Mouse (Mus musculus) embryo, embryonic 10 days (tissue): ENCODE results near the gene Tyrp1.

Experiments used
- DNase-seq: peaks from one replicate; pipeline ENCODE4 v3.0.0-alpha.2; 2015; ENCODE audit warnings: low spot score

The Tyrp1 gene

DNA sequence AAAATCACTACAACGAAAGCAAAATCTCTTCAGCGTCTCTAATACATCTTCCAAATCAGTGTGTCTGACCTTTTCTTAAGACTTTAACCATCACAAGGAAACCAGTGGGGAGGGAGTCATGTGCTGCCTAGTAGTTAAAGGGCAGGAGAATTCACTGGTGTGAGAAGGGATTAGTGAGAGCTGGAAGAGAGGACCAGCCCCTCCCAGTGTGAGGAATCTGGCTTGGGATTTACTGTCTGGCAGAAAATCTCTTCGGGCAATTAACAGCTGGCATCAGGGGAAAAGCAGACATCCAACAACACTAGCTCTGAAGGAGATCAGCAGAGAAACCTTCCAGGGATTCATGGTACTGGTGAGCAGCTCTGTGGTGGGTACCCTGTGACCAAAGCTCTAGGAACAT lies at the start of gene Tyrp1:
Gene Tyrp1 (plus strand): TSS at position 74 of the 400 bp plus-strand sequence.
- no peak for DNase-seq

DNA sequence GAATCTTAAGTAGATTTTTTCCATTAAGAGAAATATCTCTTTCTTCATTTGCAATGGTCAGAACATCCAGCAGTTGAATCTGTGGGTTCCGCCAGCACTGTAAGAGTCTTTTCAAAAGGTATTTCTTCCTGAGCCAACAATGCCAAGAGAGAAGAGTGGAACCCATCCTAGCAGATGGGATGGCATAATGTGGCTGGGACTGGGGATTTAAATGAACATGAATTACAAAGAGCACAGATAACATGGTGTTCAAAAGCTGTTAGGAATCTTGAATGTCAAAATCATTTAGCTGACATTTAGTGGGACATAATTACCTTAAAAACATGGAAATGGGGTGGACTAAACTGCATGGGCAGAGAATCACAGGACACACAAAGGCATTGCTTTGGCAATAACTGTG lies 45.6 kb upstream of the Tyrp1 start:
- no peak for DNase-seq

- DNase-seq: no peak
Observed at GRCm38 (mm10) chr4:80819511-80819910, 14.4 kb upstream of the Tyrp1 start.

DNA sequence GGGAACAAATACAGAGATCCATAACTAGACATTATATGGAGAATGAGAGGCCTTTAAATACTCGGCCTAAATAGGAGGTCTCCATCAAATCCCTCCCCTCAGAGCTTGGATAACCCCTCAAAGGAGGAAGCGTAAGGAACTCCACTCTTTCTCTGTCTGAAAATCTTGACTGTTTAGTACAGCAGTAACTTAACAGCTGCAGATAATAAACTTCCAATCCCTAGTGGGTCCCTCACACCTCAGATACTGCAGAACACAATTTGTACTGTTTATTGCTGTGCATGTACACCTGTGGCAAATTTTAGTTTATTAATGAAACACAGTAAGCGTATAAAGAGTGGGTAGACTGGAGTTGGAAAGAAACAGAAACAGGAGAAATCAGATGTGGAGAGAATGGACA lies 12.0 kb upstream of the Tyrp1 start:
- no peak for DNase-seq

- DNase-seq: no peak
Observed at GRCm38 (mm10) chr4:80828232-80828631, 5.7 kb upstream of the Tyrp1 start.

GRCm38 (mm10) chr4:80839317-80839716 lies 5.4 kb downstream of the Tyrp1 start:
- no peak for DNase-seq

DNA sequence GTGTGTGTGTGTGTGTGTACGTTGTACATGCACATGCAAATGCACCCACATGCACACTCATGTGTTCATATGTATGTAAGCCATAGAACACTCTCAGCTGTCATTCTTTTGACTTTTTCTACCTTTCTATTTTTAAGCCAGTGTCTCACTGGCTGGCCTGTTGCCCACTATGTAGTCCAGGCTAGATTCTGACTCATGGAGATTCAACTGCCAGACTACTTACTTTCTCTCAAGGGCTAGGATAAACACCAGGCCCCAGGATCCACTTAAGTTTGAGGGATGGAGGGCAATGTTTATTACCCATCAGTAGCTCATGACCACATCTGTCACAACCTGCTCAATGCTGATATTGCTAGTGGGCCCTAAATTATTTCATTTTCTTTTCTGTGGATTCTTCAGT lies 8.1 kb downstream of the Tyrp1 start:
- no peak for DNase-seq

GRCm38 (mm10) chr4:80843752-80844151 lies 9.8 kb downstream of the Tyrp1 start:
- no peak for DNase-seq

DNA sequence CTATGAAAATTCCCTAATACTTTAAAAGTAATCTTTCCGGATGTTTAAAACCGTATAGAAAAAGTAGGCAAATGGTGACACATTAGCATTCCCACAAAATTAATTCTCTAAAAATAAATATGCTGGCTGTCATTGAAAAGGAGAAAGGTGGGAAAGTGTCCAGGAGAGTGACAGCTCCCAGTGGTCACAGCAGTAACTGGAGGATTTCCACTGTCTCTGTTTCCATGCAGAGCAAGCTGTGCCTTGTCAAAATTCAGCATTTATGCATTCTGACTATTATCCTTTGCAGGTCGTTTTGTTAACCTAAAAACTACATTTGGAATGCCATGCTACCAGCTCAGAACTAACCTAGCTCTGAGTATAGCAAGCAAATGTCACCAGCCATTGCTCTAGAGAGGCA lies 12.1 kb downstream of the Tyrp1 start:
- DNase-seq: no peak

DNA sequence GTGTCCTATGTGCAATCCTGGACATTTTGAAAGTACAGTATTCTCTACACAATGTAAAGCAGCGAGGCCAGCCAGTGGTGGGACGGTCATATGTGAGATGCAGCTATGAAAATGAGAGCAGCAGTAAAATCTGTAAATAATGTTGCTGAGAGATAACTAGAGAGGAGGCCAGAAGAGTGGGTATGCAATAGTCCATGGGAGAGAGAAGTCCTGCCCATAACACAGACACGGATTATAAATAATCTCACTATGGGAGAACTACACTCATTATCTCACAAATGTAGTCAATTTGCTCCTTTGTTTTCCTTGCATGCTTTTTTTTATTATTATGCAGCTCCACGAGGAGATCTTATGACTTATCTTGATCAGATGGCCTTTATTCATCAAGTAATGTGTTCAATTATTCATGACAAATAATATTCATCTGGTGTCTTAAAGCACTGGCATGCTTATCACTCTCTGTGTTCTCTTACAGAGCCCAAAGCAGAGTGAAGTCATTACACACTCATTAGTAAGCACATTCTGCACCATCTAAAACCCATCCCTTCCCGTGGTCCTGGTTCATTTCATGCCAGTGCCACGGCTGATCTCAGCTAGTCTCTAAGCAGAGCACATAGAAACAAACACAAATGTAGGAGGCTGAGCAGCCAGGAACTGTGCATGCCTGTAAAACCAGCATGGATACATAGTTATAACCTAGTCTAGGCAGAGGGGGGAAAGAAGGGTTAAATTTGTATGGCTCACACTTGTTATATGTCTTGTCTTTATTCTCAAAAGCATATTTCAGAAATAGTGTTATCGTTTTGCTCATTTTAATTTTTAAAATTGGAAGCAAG lies 18.9 kb downstream of the Tyrp1 start:
- no peak for DNase-seq

DNA sequence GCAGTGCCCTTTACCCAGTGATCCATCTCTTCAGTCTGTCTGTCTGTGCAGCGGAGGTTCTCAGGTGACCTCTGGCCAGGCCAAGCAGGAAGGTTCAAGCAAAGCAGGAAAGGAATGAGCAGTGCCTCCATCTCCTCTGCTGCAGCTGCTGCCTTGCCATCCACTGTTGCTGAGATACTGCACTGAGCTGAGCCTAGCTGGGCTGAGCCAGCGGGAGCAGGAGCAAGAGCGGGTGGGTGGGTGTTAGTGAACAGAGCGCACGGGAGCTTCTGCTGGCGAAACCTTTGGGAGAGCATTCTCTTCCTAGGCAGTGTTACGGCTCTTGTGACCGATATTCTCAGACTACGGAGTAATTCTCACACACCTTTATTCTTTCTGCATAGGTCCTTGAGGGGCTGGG lies 21.6 kb downstream of the Tyrp1 start:
- DNase-seq: no peak

DNA sequence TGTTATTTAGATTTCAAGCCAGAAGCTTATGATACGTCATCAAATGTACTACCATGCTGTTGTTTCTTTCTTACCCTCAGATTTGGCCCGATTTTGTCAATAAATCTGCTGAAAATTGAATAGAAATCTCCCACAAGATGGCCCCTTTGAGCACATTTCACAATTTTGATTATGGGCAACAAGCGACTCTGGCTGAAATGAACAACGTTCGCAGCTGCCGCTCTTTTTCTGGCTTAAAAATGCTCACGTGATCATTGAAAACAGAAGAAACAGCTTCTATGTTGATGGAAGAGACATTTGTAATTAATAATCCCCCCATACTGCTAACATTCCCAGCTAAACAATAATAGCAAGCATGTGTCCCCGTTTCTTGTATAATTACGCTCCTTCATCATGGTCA lies 29.0 kb downstream of the Tyrp1 start:
- DNase-seq: no peak

DNA sequence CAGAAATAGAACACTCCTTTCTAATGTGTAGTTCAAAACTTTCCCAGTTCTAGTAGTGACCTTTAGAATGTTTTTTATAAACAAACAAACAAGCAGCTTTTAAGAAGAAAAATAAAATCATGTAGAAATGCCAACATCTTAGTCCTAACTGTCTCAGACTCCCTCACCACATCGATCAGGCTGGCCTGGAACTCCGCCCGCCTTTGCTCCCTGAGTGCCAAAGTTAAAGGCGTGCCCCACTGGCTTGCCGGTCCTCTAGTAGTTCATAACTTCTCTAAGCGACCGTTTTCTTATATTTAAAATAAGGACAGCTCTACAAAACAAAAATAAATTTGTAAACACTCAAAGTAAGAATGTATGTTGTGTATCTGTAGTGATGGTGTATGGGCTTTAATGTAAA lies 30.0 kb downstream of the Tyrp1 start:
- DNase-seq: no peak

- DNase-seq: peak; percentile 67
Observed at GRCm38 (mm10) chr4:80864511-80864922, 30.6 kb downstream of the Tyrp1 start.

DNA sequence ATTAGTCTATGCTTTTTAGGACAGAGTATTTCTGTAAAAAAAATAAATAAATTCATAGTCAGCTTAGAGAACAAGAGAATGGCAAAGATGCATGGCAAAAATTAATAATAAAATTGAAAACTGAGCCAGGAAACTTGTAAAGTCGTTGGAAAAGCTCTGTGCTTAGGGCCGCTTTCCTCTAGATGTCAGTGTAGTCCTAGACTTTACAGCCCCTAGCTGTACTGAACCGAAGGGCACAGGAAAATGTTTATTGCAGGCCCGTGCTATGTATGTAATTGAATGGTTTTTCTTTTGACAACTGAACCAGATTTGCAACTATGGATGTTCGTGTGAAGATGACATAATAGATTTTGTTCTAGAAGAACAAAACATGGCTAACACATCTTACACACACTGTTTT lies 32.1 kb downstream of the Tyrp1 start:
- DNase-seq: peak; percentile 56

DNA sequence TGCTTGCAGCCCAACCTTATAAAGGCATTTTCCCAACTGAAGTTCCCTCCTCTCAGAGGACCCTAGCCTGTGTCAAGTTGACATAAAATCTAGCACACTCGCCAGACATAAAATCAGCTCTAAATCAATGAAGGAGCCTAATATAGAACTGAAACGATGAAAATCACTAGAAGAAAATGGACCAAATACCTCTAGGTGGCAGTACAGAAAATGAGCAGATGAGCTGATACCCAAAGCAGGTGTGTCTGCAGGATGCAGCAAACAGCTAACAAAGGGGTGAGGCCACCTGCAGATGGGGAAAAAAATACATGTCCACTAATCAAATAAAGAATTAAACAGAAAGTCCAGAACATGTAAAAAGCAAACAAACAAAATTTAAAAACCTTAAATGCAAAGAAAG lies 35.7 kb downstream of the Tyrp1 start:
- no peak for DNase-seq

GRCm38 (mm10) chr4:80872847-80873644 lies 39.1 kb downstream of the Tyrp1 start:
- peak; percentile 68 for DNase-seq

DNA sequence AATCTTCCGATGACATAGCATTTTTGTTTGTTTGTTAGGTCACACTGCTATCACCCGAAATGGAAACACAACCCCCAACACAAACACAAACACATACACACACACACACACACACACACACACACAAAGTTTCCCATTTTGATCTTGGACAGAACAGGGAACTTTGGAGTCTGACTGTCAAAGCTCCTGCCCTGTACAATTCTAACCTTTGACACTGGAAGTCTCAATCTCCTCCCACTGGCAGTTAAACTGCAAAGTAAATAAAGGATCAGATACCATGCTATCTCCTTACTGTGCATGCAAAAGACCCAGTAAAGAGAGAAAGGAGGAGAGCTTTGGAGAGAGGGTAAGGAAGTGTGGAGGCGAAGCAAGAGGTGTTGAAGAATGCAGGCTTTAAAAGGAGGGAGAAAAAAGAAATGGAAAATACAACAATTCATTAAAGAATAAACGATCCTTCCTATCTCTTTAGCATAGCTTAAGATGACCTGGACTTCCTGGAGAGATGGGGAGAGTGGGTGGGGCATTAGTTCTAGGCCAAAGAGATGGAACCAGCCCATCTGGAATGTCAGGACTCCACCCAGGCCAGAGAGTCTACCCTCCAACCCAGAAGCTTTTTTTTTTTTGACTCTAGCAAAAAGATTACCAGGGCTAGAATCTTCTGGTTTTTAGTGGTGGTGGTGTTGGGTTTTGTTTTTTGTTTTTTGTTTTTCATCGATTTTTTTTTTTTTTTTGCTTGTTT lies 40.4 kb downstream of the Tyrp1 start:
- DNase-seq: peak; percentile 57

- peak; percentile 12 for DNase-seq
Observed at GRCm38 (mm10) chr4:80875055-80875454, 41.1 kb downstream of the Tyrp1 start.

- DNase-seq: no peak
Observed at GRCm38 (mm10) chr4:80881996-80882599, 48.2 kb downstream of the Tyrp1 start.

DNA sequence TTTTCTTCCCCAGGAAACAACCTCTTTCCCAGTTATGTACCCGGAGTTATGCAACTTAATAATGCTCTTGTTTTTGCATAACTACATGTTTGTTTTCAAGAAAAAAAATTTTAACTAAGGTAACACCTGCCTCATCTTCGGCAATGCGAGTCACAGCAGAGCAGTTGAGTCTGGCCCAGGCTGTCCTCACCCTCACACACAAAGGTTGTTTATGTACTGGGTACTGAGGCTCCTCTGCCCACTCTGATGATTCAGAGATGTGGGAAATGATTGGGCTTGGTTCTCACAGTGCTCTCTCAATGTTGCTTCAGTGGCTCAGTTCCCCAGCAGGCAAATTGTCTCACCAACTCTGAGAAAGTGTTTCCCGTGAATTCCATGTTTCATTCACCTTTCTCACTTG lies 52.7 kb downstream of the Tyrp1 start:
- DNase-seq: no peak

- no peak for DNase-seq
Observed at GRCm38 (mm10) chr4:80891004-80891403, 57.1 kb downstream of the Tyrp1 start.
